Mouse (Mus musculus): ENCODE measurements around the gene Gm21897. TPM values are rescaled to one million over a fixed set of nuclear protein-coding genes. Genes with fewer than 3 reads are reported as not detected.
"Not testable (repeated sequence)": the region's sequence is repeated elsewhere in the genome, so short reads cannot be mapped to it uniquely, and the experiment has no call there.

Gene Gm21897
- polyA plus RNA-seq (2015; fragmentation: Nextera tagmentation; extraction: Ambion mirVana): not detected in 2 replicates

DNA sequence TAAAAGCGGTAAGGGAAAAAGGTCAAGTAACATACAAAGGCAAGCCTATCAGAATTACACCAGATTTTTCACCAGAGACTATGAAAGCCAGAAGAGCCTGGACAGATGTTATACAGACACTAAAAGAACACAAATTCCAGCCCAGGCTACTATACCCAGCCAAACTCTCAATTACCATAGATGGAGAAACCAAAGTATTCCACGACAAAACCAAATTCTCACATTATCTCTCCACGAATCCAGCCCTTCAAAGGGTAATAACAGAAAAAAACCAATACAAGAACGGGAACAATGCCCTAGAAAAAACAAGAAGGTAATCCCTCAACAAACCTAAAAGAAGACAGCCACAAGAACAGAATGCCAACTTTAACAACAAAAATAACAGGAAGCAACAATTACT is at the start of gene Gm21897:
Gene Gm21897 (plus strand): TSS at position 301 of the 400 bp plus-strand sequence.
- H3K4me3 ChIP-seq (ENCODE audit: low read depth, low read length); H3K27ac ChIP-seq (ENCODE audit: low read length); H3K27me3 ChIP-seq (ENCODE audit: control insufficient read depth, insufficient read depth, low read depth, low read length); H3K4me2 ChIP-seq (ENCODE audit: low read length); ATAC-seq; H3K36me3 ChIP-seq (ENCODE audit: control insufficient read depth, insufficient read depth, low read length); H3K9ac ChIP-seq (ENCODE audit: low read depth, low read length); H3K4me1 ChIP-seq (ENCODE audit: control insufficient read depth, insufficient read depth, low read length); H3K9me3 ChIP-seq (replicated peaks; ENCODE audit: control insufficient read depth, low read length, poor library complexity, severe bottlenecking): not testable (repeated sequence)
- no CpG with 5 or more reads among the region's 4 CpGs for WGBS

GRCm38 (mm10) chr16:15272291-15272690 is 45.0 kb upstream of the Gm21897 start:
- 79% methylated on average over 1 of the region's 1 CpGs for WGBS
- H3K9me3 ChIP-seq (replicated peaks; ENCODE audit: control insufficient read depth, low read length, poor library complexity, severe bottlenecking): no peaks in the 10 kb centered on the region

GRCm38 (mm10) chr16:15277461-15277860 is 39.8 kb upstream of the Gm21897 start:
- no peaks in the 10 kb centered on the region for H3K9me3 ChIP-seq (replicated peaks; ENCODE audit: control insufficient read depth, low read length, poor library complexity, severe bottlenecking)
- H3K4me2 ChIP-seq (ENCODE audit: low read length): no peak overlapping the region
- H3K36me3 ChIP-seq (ENCODE audit: control insufficient read depth, insufficient read depth, low read length): no peaks in the 10 kb centered on the region
- ATAC-seq: no peak
- no peak overlapping the region for H3K9ac ChIP-seq (ENCODE audit: low read depth, low read length)
- no peak overlapping the region for H3K27ac ChIP-seq (ENCODE audit: low read length)
- no peak overlapping the region for H3K4me3 ChIP-seq (ENCODE audit: low read depth, low read length)
- H3K4me1 ChIP-seq (ENCODE audit: control insufficient read depth, insufficient read depth, low read length): no peaks in the 10 kb centered on the region
- H3K27me3 ChIP-seq (ENCODE audit: control insufficient read depth, insufficient read depth, low read depth, low read length): no peaks in the 10 kb centered on the region

More at GRCm38 (mm10) chr16:15272291-15272690, 45.0 kb upstream of the Gm21897 start:
- Histone ChIP-seq H3K9ac (ENCODE audit: low read depth, low read length) (no peak overlapping the region), H3K4me3 (ENCODE audit: low read depth, low read length) (no peak overlapping the region), H3K27ac (ENCODE audit: low read length) (no peak overlapping the region), H3K27me3 (ENCODE audit: control insufficient read depth, insufficient read depth, low read depth, low read length) (no peaks in the 10 kb centered on the region), H3K4me1 (ENCODE audit: control insufficient read depth, insufficient read depth, low read length) (no peaks in the 10 kb centered on the region), H3K4me2 (ENCODE audit: low read length) (no peak overlapping the region), H3K36me3 (ENCODE audit: control insufficient read depth, insufficient read depth, low read length) (no peaks in the 10 kb centered on the region)
- no peak for ATAC-seq

GRCm38 (mm10) chr16:15293041-15293440 is 24.2 kb upstream of the Gm21897 start:
- Histone ChIP-seq H3K36me3 (ENCODE audit: control insufficient read depth, insufficient read depth, low read length) (no peaks in the 10 kb centered on the region), H3K4me3 (ENCODE audit: low read depth, low read length) (no peak overlapping the region), H3K4me2 (ENCODE audit: low read length) (no peak overlapping the region), H3K9ac (ENCODE audit: low read depth, low read length) (no peak overlapping the region), H3K9me3 (replicated peaks; ENCODE audit: control insufficient read depth, low read length, poor library complexity, severe bottlenecking) (no peaks in the 10 kb centered on the region), H3K27ac (ENCODE audit: low read length) (no peak overlapping the region), H3K4me1 (ENCODE audit: control insufficient read depth, insufficient read depth, low read length) (no peaks in the 10 kb centered on the region), H3K27me3 (ENCODE audit: control insufficient read depth, insufficient read depth, low read depth, low read length) (no peaks in the 10 kb centered on the region)
- 58% methylated on average over 3 of the region's 3 CpGs for WGBS
- ATAC-seq: no peak

GRCm38 (mm10) chr16:15294289-15294688 is 23.0 kb upstream of the Gm21897 start:
- no peaks in the 10 kb centered on the region for H3K9me3 ChIP-seq (replicated peaks; ENCODE audit: control insufficient read depth, low read length, poor library complexity, severe bottlenecking)
- WGBS: 96% methylated on average over 1 of the region's 1 CpGs
- no peak overlapping the region for H3K9ac ChIP-seq (ENCODE audit: low read depth, low read length)
- H3K4me2 ChIP-seq (ENCODE audit: low read length): no peak overlapping the region
- H3K27ac ChIP-seq (ENCODE audit: low read length): no peak overlapping the region
- no peak overlapping the region for H3K4me3 ChIP-seq (ENCODE audit: low read depth, low read length)
- no peaks in the 10 kb centered on the region for H3K27me3 ChIP-seq (ENCODE audit: control insufficient read depth, insufficient read depth, low read depth, low read length)
- no peaks in the 10 kb centered on the region for H3K4me1 ChIP-seq (ENCODE audit: control insufficient read depth, insufficient read depth, low read length)
- H3K36me3 ChIP-seq (ENCODE audit: control insufficient read depth, insufficient read depth, low read length): no peaks in the 10 kb centered on the region
- no peak for ATAC-seq

DNA sequence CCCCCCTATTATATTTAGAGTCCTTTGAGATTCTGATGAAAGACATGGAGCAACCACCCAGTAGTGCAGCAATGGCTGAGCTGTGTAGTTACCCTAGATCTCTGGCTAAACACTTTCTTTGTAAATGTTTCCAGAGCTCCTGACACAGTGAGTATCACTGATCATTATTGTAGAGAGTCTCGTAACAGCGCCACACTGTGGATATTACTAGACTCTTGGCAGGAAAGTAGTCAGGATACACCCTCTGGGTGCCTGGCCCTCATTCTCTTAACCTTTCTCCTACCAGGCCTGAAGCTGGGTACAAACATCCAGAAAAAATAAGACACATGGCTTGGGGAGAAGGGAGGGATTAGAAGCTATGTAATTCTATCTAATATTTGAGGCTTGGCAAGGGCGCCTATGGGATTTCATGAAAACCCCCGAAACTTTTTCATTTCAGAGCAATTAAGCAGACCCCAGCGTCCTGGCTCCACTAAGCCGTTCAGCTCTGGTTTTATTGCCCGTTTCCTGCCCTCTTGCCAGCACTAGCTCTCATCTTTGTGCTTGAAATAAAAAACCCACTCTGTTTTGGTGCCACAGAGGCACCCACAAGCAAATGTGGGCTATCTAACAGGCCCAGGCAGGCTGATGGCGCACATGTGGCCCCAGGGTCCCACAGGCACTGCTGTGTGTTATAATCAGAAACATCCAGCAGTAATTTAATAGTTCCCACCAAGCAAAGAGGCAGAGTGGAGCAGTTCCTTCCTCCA is 22.2 kb upstream of the Gm21897 start:
- no peak overlapping the region for H3K4me3 ChIP-seq (ENCODE audit: low read depth, low read length)
- H3K27ac ChIP-seq (ENCODE audit: low read length): no peak overlapping the region
- H3K4me1 ChIP-seq (ENCODE audit: control insufficient read depth, insufficient read depth, low read length): no peaks in the 10 kb centered on the region
- no peaks in the 10 kb centered on the region for H3K27me3 ChIP-seq (ENCODE audit: control insufficient read depth, insufficient read depth, low read depth, low read length)
- no peak overlapping the region for H3K4me2 ChIP-seq (ENCODE audit: low read length)
- no peak overlapping the region for H3K9ac ChIP-seq (ENCODE audit: low read depth, low read length)
- H3K9me3 ChIP-seq (replicated peaks; ENCODE audit: control insufficient read depth, low read length, poor library complexity, severe bottlenecking): no peaks in the 10 kb centered on the region
- ATAC-seq: no peak
- WGBS: 70% methylated on average over 8 of the region's 8 CpGs
- H3K36me3 ChIP-seq (ENCODE audit: control insufficient read depth, insufficient read depth, low read length): no peaks in the 10 kb centered on the region

DNA sequence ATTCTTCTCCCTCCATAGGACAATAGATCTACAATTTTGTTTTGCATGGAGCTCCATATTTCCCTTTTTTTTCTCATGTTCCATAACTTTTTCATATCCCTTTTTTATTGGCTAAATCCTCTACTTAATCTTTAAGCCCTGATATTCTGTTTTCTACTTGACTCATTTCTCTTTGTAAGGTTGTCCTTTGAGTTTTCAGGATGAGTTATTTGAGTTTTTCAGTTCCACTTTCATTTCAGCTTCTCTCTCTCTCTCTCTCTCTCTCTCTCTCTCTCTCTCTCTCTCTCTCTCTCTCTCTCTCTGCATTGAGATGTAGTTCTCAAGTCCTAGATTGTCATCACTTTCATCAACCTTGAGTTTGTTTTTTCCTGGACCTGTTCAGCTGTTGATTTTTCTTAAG is 17.3 kb downstream of the Gm21897 start:
- Histone ChIP-seq H3K27ac (ENCODE audit: low read length) (no peak overlapping the region), H3K4me3 (ENCODE audit: low read depth, low read length) (no peak overlapping the region), H3K4me2 (ENCODE audit: low read length) (no peak overlapping the region), H3K4me1 (ENCODE audit: control insufficient read depth, insufficient read depth, low read length) (no peaks in the 10 kb centered on the region), H3K9ac (ENCODE audit: low read depth, low read length) (no peak overlapping the region), H3K27me3 (ENCODE audit: control insufficient read depth, insufficient read depth, low read depth, low read length) (no peaks in the 10 kb centered on the region), H3K9me3 (replicated peaks; ENCODE audit: control insufficient read depth, low read length, poor library complexity, severe bottlenecking) (no peaks in the 10 kb centered on the region), H3K36me3 (ENCODE audit: control insufficient read depth, insufficient read depth, low read length) (no peaks in the 10 kb centered on the region)
- ATAC-seq: no peak

DNA sequence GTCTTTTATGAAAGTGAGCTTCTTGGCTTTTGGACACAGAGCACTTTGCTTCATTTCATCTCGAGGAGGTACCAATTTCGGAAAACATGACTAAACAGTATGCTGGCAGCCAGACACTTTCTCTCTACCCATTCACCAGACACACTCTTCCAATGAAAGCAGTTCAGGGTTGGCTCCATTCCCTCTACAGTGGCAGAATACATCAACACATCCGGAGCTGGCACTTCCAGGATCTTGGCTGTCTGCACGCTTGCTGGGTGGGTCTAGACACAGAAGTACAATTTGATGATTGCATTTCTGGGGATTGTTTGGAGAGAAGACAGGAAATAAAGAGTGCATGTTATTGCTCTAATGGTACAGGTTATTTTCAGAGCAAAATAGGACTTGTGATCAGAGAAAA is 21.8 kb downstream of the Gm21897 start:
- Histone ChIP-seq H3K4me2 (ENCODE audit: low read length) (no peak overlapping the region), H3K9me3 (replicated peaks; ENCODE audit: control insufficient read depth, low read length, poor library complexity, severe bottlenecking) (no peaks in the 10 kb centered on the region), H3K4me1 (ENCODE audit: control insufficient read depth, insufficient read depth, low read length) (no peaks in the 10 kb centered on the region), H3K4me3 (ENCODE audit: low read depth, low read length) (no peak overlapping the region), H3K27me3 (ENCODE audit: control insufficient read depth, insufficient read depth, low read depth, low read length) (no peaks in the 10 kb centered on the region), H3K27ac (ENCODE audit: low read length) (no peak overlapping the region), H3K36me3 (ENCODE audit: control insufficient read depth, insufficient read depth, low read length) (no peaks in the 10 kb centered on the region), H3K9ac (ENCODE audit: low read depth, low read length) (no peak overlapping the region)
- WGBS: 82% methylated on average over 4 of the region's 4 CpGs
- no peak for ATAC-seq

DNA sequence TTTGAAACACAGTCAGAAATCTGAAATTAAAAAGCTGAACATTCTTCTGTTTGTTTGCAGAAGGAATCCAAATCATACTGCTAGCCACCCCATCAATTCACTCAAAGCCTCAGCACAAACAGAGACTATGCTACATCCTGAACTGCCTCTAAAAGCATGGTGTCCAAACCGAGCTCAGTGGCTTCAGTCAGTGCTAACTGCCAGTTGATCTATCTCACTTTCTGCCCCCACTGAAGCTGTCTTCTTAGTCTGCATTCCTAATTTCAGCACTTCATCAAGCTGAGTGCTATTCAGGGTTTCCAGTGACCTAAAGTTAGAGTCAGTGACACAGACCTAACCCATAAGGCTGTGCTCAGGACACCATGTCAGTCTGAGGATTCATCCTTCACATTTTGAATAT is 28.8 kb downstream of the Gm21897 start:
- no peak for ATAC-seq
- no peaks in the 10 kb centered on the region for H3K4me1 ChIP-seq (ENCODE audit: control insufficient read depth, insufficient read depth, low read length)
- 73% methylated on average over 1 of the region's 1 CpGs for WGBS
- no peaks in the 10 kb centered on the region for H3K36me3 ChIP-seq (ENCODE audit: control insufficient read depth, insufficient read depth, low read length)
- H3K4me2 ChIP-seq (ENCODE audit: low read length): no peak overlapping the region
- H3K9me3 ChIP-seq (replicated peaks; ENCODE audit: control insufficient read depth, low read length, poor library complexity, severe bottlenecking): no peaks in the 10 kb centered on the region
- H3K9ac ChIP-seq (ENCODE audit: low read depth, low read length): no peak overlapping the region
- no peaks in the 10 kb centered on the region for H3K27me3 ChIP-seq (ENCODE audit: control insufficient read depth, insufficient read depth, low read depth, low read length)
- H3K4me3 ChIP-seq (ENCODE audit: low read depth, low read length): no peak overlapping the region
- H3K27ac ChIP-seq (ENCODE audit: low read length): no peak overlapping the region

Data from midbrain, embryonic 16.5 days (tissue).